Mouse (Mus musculus) cortical plate, adult 2 months (tissue): ENCODE results near the gene Cc2d2a.
A peak's percentile ranks its signal among the peaks of the same experiment; 100 is the strongest.

ENCODE experiments used
- CTCF ChIP-seq: fragments of 200-500 bp; IDR thresholded peaks from 2 replicates; pipeline ENCODE4 v1.5.1; 2011; ENCODE audit warnings: mild to moderate bottlenecking, control low read depth, low read length; ENCODE audit not compliant: insufficient read depth; ENCODE audit errors: extremely low read depth
- POLR2A ChIP-seq: fragments of 200-500 bp; IDR thresholded peaks from 2 replicates; pipeline ENCODE4 v1.6.1; 2011; ENCODE audit warnings: mild to moderate bottlenecking, low read length, control low read depth; ENCODE audit not compliant: insufficient read depth; ENCODE audit errors: extremely low read depth

DNA sequence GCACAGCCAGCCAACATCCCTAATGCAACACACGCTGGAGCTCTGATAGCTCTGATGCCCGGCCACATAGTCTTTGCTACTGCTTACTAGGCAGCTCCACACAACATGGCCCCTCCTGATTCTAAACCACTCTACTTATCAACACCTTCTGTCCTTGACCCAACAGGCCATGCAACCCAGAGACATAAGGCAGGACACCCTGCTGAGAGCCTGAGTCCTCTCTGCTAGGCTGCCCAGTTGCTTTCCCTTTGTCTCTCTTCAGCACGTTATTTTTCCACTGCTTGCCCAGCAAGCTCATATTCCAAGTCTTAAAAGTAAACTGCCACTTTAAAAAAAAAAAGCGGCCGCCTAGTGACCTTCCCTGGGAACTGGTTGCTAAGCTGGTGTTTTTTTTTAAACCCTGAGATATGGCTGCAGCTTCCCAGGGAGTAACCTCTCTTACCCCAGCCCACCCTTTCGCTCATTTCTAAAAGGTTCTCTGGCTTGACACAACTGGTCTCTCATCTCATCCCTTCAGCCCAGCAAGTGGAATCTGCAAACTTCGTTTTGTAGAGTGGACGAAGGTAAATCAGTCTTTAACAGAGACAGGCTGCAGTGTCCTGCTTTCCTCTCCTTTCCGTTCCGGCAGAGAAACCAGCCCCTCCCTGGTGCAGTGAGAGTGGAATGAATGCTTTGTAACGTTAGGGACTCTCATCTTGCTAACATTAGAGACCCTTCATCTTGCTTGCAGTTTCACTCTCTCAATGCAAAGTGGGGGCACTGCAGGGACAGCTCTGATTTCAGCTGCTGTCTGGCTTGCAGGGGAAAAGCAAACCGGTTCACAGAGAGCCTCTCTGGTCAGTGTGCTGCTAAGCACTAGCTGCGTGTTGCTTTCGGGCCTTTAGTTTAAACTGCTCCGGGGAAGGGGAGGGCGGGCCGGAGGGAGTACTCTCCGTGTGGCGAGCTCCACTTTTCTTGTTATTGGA lies at the start of gene Cc2d2a:
- TF ChIP-seq CTCF: no peak
- peak; percentile 61; the same call in 1 of the 2 replicates for TF ChIP-seq POLR2A
